In the genomic region with DNA sequence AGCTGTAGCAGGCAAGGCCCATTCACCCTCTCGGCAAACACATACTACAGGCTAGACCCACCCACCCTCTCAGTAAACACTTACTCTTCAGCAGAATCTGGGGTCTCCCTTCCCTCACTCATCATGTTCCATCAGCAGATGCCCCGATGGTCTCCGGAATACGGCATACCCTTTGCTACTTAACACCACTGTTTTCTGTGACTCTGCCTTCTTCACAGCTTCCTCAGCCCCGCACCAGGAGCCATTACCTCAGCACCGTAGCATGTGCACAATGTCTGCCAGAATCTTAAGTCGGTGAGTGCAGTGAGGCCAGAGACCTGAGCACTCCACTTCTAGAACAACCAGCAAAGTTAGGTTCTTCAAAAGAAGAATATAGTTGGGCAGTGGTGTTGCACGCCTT, we compare ENCODE assay signal across 18 mouse cellular contexts. TPM values are rescaled to one million over a fixed set of nuclear protein-coding genes. Genes with fewer than 3 reads are reported as not detected.
DNase-seq lines count a peak whose midpoint lies in the region; ATAC-seq lines count a peak whose summit lies in the region.
"Had no signal": no experiment of that assay in that cellular context is flagged by ENCODE, and none has a peak within 500 bp of the region (broad histone marks: within the 10 kb centered on the region; RNA-seq: fewer than 3 reads in every experiment).

No protein-coding gene starts in this region.

- no peak overlapping the region for H3K9ac ChIP-seq in forebrain, embryonic 11.5 days (ENCODE audit: low read length)
- no peak overlapping the region for H3K9ac ChIP-seq in forebrain, embryonic 14.5 days (ENCODE audit: low read length)
- H3K9ac ChIP-seq in heart, embryonic 12.5 days = no peak overlapping the region

- DNase-seq in forebrain, embryonic 11.5 days (ENCODE audit: low spot score) = peak; percentile 20
- no peak for DNase-seq in forebrain, embryonic 14.5 days (ENCODE audit: low spot score)
- peak; percentile 64 for DNase-seq in heart, adult 11 months
- DNase-seq: adrenal gland, adult 2 months; adrenal gland, adult 8-10 months; adrenal gland, postnatal 10 days; adrenal gland, postnatal 14 days; adrenal gland, postnatal 25 days; adrenal gland, postnatal 36 days; B cell, adult 2 months; cerebellum, adult 11 months; cerebellum, adult 11-12 months; cerebellum, adult 18-20 months had no signal

- no peaks in the 10 kb centered on the region for H3K4me1 ChIP-seq in forebrain, embryonic 11.5 days (replicated peaks; ENCODE audit: control insufficient read depth, insufficient read depth, low read length)
- H3K4me1 ChIP-seq in forebrain, embryonic 14.5 days (ENCODE audit: control insufficient read depth, insufficient read depth, low read length) = no peaks in the 10 kb centered on the region
- no peaks in the 10 kb centered on the region for H3K4me1 ChIP-seq in heart, embryonic 12.5 days (replicated peaks)

- no peaks in the 10 kb centered on the region for H3K9me3 ChIP-seq in forebrain, embryonic 11.5 days (ENCODE audit: control insufficient read depth, low read length)
- H3K9me3 ChIP-seq in forebrain, embryonic 14.5 days (replicated peaks; ENCODE audit: control insufficient read depth, low read length) = no peaks in the 10 kb centered on the region
- peaks cover 4% of the 10 kb centered on the region; the same call in 1 of the 2 replicates for H3K9me3 ChIP-seq in heart, embryonic 12.5 days (replicated peaks)

- H3K27me3 ChIP-seq in forebrain, embryonic 11.5 days (ENCODE audit: control insufficient read depth, insufficient read depth, low read length) = no peaks in the 10 kb centered on the region
- no peaks in the 10 kb centered on the region for H3K27me3 ChIP-seq in forebrain, embryonic 14.5 days (replicated peaks; ENCODE audit: control insufficient read depth, insufficient read depth, low read length)
- no peaks in the 10 kb centered on the region for H3K27me3 ChIP-seq in heart, embryonic 12.5 days (replicated peaks)
- H3K27me3 ChIP-seq: CH12.LX, Patski had no signal

- no peak overlapping the region for H3K4me2 ChIP-seq in forebrain, embryonic 11.5 days (ENCODE audit: low read depth, low read length, severe bottlenecking)
- H3K4me2 ChIP-seq in forebrain, embryonic 14.5 days (ENCODE audit: low read length) = no peak overlapping the region
- no peak overlapping the region for H3K4me2 ChIP-seq in heart, embryonic 12.5 days

- no peak for ATAC-seq in forebrain, embryonic 11.5 days (replicated peaks; ENCODE audit: low FRiP score)
- no peak for ATAC-seq in forebrain, embryonic 14.5 days
- no peak for ATAC-seq in heart, embryonic 12.5 days (ENCODE audit: insufficient number of reproducible peaks, low FRiP score)
- ATAC-seq: activated CD4-positive, CD25-positive, alpha-beta regulatory T cell, adult 4 months; CD4-positive, CD25-positive, alpha-beta regulatory T cell, adult 4 months; Patski had no signal

- 93% methylated on average over 8 of the region's 8 CpGs for WGBS in forebrain, embryonic 11.5 days
- 96% methylated on average over 8 of the region's 8 CpGs for WGBS in forebrain, embryonic 14.5 days
- 91% methylated on average over 8 of the region's 8 CpGs for WGBS in heart, embryonic 12.5 days

- H3K36me3 ChIP-seq in forebrain, embryonic 11.5 days (ENCODE audit: control insufficient read depth, insufficient read depth, low read length) = no peaks in the 10 kb centered on the region
- no peaks in the 10 kb centered on the region for H3K36me3 ChIP-seq in forebrain, embryonic 14.5 days (ENCODE audit: control insufficient read depth, insufficient read depth, low read length)
- H3K36me3 ChIP-seq in heart, embryonic 12.5 days = peaks cover 1% of the 10 kb centered on the region; the same call in 1 of the 2 replicates

- H3K4me3 ChIP-seq in forebrain, embryonic 11.5 days (ENCODE audit: low read depth, low read length) = no peak overlapping the region
- H3K4me3 ChIP-seq in forebrain, embryonic 14.5 days (ENCODE audit: low read depth, low read length) = no peak overlapping the region
- H3K4me3 ChIP-seq in heart, embryonic 12.5 days = no peak overlapping the region

- H3K27ac ChIP-seq in forebrain, embryonic 11.5 days (ENCODE audit: low read depth, low read length) = no peak overlapping the region
- no peak overlapping the region for H3K27ac ChIP-seq in forebrain, embryonic 14.5 days (ENCODE audit: low read depth, low read length)
- no peak overlapping the region for H3K27ac ChIP-seq in heart, embryonic 12.5 days (ENCODE audit: poor library complexity, severe bottlenecking)

RNA-seq across cellular contexts. Expression of a gene that starts 19.7 kb away (rescaled TPM):
- 91.5 and 100 TPM in 2 replicates for polyA plus RNA-seq in forebrain, embryonic 11.5 days (2014; fragmentation: Nextera tagmentation; extraction: Ambion mirVana)
- 87.6 and 96.1 TPM in 2 replicates for polyA plus RNA-seq in forebrain, embryonic 14.5 days (2014; fragmentation: Nextera tagmentation; extraction: Ambion mirVana)
- 96.4 and 102 TPM in 2 replicates for polyA plus RNA-seq in heart, embryonic 12.5 days (2016; fragmentation: Nextera tagmentation; extraction: Ambion mirVana)

RNA-seq across cellular contexts. Expression of a gene that starts 34.4 kb away (rescaled TPM):
- 120 and 132 TPM in 2 replicates for polyA plus RNA-seq in forebrain, embryonic 11.5 days (2014; fragmentation: Nextera tagmentation; extraction: Ambion mirVana)
- polyA plus RNA-seq in forebrain, embryonic 14.5 days (2014; fragmentation: Nextera tagmentation; extraction: Ambion mirVana) = 107 and 111 TPM in 2 replicates
- polyA plus RNA-seq in heart, embryonic 12.5 days (2016; fragmentation: Nextera tagmentation; extraction: Ambion mirVana) = 86.0 and 91.2 TPM in 2 replicates

RNA-seq across cellular contexts. Expression of a gene that starts 34.5 kb away (rescaled TPM):
- 34.5 and 35.8 TPM in 2 replicates for polyA plus RNA-seq in forebrain, embryonic 11.5 days (2014; fragmentation: Nextera tagmentation; extraction: Ambion mirVana)
- polyA plus RNA-seq in forebrain, embryonic 14.5 days (2014; fragmentation: Nextera tagmentation; extraction: Ambion mirVana) = 24.5 and 37.3 TPM in 2 replicates
- polyA plus RNA-seq in heart, embryonic 12.5 days (2016; fragmentation: Nextera tagmentation; extraction: Ambion mirVana) = 33.4 and 33.8 TPM in 2 replicates
